Mouse (Mus musculus): Measurements from ENCODE around the gene Slc35d1.

DNA sequence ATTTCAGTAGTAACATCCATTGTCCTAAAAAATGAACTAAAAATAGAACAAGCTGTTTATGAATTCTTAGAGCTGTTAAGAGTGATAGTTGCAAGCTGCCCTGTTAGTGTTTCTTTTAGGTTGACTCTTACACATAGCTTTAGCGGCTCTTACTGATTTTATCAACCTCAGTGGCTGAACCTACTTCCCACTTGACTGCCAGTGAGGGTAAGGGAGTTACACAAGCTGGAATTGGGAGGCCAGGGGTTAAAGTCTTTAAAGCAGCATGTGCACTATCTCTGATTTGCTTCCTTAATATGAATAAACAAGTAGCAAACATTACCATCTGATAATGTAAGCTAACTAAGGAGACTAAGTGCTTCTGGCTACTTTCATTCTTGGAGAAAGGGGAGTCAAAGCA is 78.0 kb downstream of the Slc35d1 start:
- TF ChIP-seq CTCF (IDR thresholded peaks at IDR 0.05; ENCODE audit: low read depth) (no peak), EP300 (IDR thresholded peaks at IDR 0.05; ENCODE audit: low read depth) (no peak)

Measured in liver, embryonic 14.5 days (tissue).